Mouse (Mus musculus) hindbrain, embryonic 14.5 days (tissue): ENCODE results near the gene Ier5l. TPM values are rescaled to one million over a fixed set of nuclear protein-coding genes. Genes with fewer than 3 reads are reported as not detected.

Experiments used
- ATAC-seq: fragments of 200-750 bp; cut with Nextera tagmentation; 2 replicates; pipeline ENCODE4 v1.8.0; 2017; ENCODE audit warnings: moderate number of reproducible peaks, mild to moderate bottlenecking, moderate TSS enrichment, moderate library complexity; ENCODE audit not compliant: low FRiP score
- DNase-seq: peaks from one replicate; pipeline ENCODE4 v3.0.0-alpha.2; 2015; ENCODE audit warnings: low spot score
- H3K27ac ChIP-seq: fragments of 300-500 bp; sonication (generic); 2 replicates; pipeline ENCODE4 v1.5.1; 2014; ENCODE audit warnings: mild to moderate bottlenecking, moderate library complexity
- H3K27me3 ChIP-seq: fragments of 300-500 bp; sonication (generic); 2 replicates; pipeline ENCODE4 v1.6.1; 2014; ENCODE audit warnings: mild to moderate bottlenecking, low read length, mixed read lengths; ENCODE audit not compliant: control insufficient read depth, insufficient read depth
- H3K36me3 ChIP-seq: fragments of 300-500 bp; sonication (generic); replicated peaks from 2 replicates; pipeline ENCODE4 v1.6.1; 2014; ENCODE audit not compliant: control insufficient read depth, insufficient read depth
- H3K4me1 ChIP-seq: fragments of 300-500 bp; sonication (generic); replicated peaks from 2 replicates; pipeline ENCODE4 v1.6.1; 2014; ENCODE audit warnings: antibody characterized with exemption, low read length, mixed read lengths; ENCODE audit not compliant: control insufficient read depth, insufficient read depth
- H3K4me2 ChIP-seq: fragments of 300-500 bp; sonication (generic); replicated peaks from 2 replicates; pipeline ENCODE4 v1.6.1; 2014; ENCODE audit warnings: mild to moderate bottlenecking, moderate library complexity
- H3K4me3 ChIP-seq: fragments of 300-500 bp; sonication (generic); replicated peaks from 2 replicates; pipeline ENCODE4 v1.5.1; 2014; ENCODE audit warnings: mild to moderate bottlenecking, low read length
- H3K9ac ChIP-seq: fragments of 300-500 bp; sonication (generic); 2 replicates; pipeline ENCODE4 v1.6.1; 2014
- H3K9me3 ChIP-seq: fragments of 300-500 bp; sonication (generic); 2 replicates; pipeline ENCODE4 v1.6.1; 2016; ENCODE audit warnings: low read length; ENCODE audit not compliant: control insufficient read depth
- WGBS: fragments of 180-500 bp; shearing (Covaris S2); extraction: QIAGEN DNeasy Blood & Tissue Kit; methylation state at CpG from one replicate; pipeline ENCODE4 v1.1.7; 2014; 5-methylcytosine and 5-hydroxymethylcytosine counted together
- polyA plus RNA-seq: library from polyadenylated mRNA; unstranded; fragments of >200 nt; fragmentation: Nextera tagmentation; extraction: Ambion mirVana; gene quantifications from 2 replicates; pipeline ENCODE4 v1.2.1, GENCODE M21; 2014

Ier5l gene
- polyA plus RNA-seq, 1 experiment from 2014 or later = 2.7 TPM

DNA sequence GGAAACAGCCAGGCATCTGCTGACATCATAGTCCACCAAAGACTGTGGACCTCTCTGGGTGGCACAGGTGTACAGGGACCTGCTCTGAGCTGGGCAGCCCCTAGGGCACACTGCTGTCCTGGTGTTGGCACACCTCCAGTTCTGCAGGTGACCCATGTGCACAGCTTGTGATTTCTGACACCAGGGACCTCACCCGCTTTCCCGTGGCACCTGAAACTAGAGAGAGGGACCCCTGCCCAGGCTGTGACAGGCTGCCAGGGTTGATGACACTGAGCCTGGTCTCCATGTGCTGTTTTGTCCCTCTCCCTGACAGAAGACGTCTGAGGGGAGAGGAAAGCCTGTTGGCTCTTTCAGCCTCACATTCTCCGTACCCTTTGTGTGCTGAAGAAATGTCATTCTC lies 36.2 kb downstream of the Ier5l start:
- Histone ChIP-seq H3K9ac (no peak overlapping the region), H3K27me3 (no peaks in the 10 kb centered on the region), H3K4me3 (no peak overlapping the region), H3K36me3 (peaks cover 57% of the 10 kb centered on the region), H3K9me3 (no peaks in the 10 kb centered on the region), H3K4me1 (peaks cover 29% of the 10 kb centered on the region), H3K4me2 (no peak overlapping the region), H3K27ac (no peak overlapping the region)
- ATAC-seq (no peak), DNase-seq (no peak)
- 86% methylated on average over 4 of the region's 4 CpGs for WGBS

DNA sequence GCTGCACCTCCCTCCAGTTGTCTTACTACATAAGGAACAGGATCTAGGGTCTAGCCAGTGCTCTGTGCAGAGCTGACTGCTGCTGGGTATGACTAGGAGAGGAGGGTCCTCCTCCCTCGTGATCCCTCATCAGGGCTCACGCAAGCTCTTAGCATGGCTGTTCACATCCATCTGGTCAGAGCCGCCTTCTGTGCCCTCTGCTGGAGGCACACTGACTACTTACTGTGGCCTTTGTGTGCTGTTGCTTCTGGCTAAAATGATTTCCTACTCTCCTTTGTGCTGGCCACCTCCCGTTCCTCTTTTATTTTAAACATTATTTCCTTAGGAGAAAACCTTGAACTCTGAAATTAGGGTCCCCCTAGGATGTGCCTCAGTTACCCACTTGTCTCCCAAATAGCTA lies 37.2 kb downstream of the Ier5l start:
- Histone ChIP-seq H3K4me1 (peaks cover 20% of the 10 kb centered on the region), H3K27me3 (no peaks in the 10 kb centered on the region), H3K4me3 (no peak overlapping the region), H3K9ac (no peak overlapping the region), H3K4me2 (no peak overlapping the region), H3K27ac (no peak overlapping the region), H3K9me3 (no peaks in the 10 kb centered on the region), H3K36me3 (peaks cover 67% of the 10 kb centered on the region)
- WGBS = 74% methylated on average over 4 of the region's 4 CpGs
- ATAC-seq (no peak), DNase-seq (no peak)

- Histone ChIP-seq H3K36me3 (peaks cover 73% of the 10 kb centered on the region), H3K27me3 (no peaks in the 10 kb centered on the region), H3K9me3 (no peaks in the 10 kb centered on the region), H3K4me3 (no peak overlapping the region), H3K9ac (no peak overlapping the region), H3K4me1 (peaks cover 13% of the 10 kb centered on the region), H3K27ac (no peak overlapping the region), H3K4me2 (no peak overlapping the region)
- ATAC-seq = no peak
- DNase-seq = no peak
- 81% methylated on average over 5 of the region's 5 CpGs for WGBS
These were observed 37.9 kb downstream of the Ier5l start for GRCm38 (mm10) chr2:30436156-30436545.

GRCm38 (mm10) chr2:30435326-30436155 lies 38.5 kb downstream of the Ier5l start:
- peaks cover 79% of the 10 kb centered on the region for H3K36me3 ChIP-seq
- 57% methylated on average over 5 of the region's 5 CpGs for WGBS

GRCm38 (mm10) chr2:30429156-30429555 lies 44.9 kb downstream of the Ier5l start:
- Histone ChIP-seq H3K27me3 (no peaks in the 10 kb centered on the region), H3K9me3 (no peaks in the 10 kb centered on the region), H3K36me3 (peaks cover 80% of the 10 kb centered on the region), H3K27ac (no peak overlapping the region), H3K4me1 (no peaks in the 10 kb centered on the region), H3K4me2 (no peak overlapping the region), H3K9ac (no peak overlapping the region), H3K4me3 (no peak overlapping the region)
- no peak for DNase-seq
- ATAC-seq = no peak

More at GRCm38 (mm10) chr2:30435326-30436155, 38.5 kb downstream of the Ier5l start:
- ATAC-seq (peak; percentile 73), DNase-seq (peak; percentile 88)
- H3K9ac ChIP-seq = no peak overlapping the region
- H3K9me3 ChIP-seq = no peaks in the 10 kb centered on the region
- peaks cover 7% of the 10 kb centered on the region for H3K4me1 ChIP-seq
- no peak overlapping the region for H3K4me3 ChIP-seq
- no peaks in the 10 kb centered on the region for H3K27me3 ChIP-seq
- no peak overlapping the region for H3K4me2 ChIP-seq
- no peak overlapping the region for H3K27ac ChIP-seq

Other genes with a start within 250 kb of the Ier5l start
- 57.9 and 58.6 TPM in 2 replicates for gene Lrrc8a, start 236.5 kb downstream of the Ier5l start, polyA plus RNA-seq
- 0.07 and 0.17 TPM in 2 replicates for gene Gm28035, start 233.7 kb downstream of the Ier5l start, polyA plus RNA-seq
- gene Phyhd1, start 208.0 kb downstream of the Ier5l start, polyA plus RNA-seq = 5.9 and 6.9 TPM in 2 replicates
- gene Gm28038, start 193.2 kb downstream of the Ier5l start, polyA plus RNA-seq = not detected in 2 replicates
- 37.1 and 39.2 TPM in 2 replicates for gene Dolk, start 187.9 kb downstream of the Ier5l start, polyA plus RNA-seq
- gene Nup188, start 187.8 kb downstream of the Ier5l start, polyA plus RNA-seq = 19.5 and 24.8 TPM in 2 replicates
- 140 and 143 TPM in 2 replicates for gene Sh3glb2, start 114.9 kb downstream of the Ier5l start, polyA plus RNA-seq
- 27.3 and 32.3 TPM in 2 replicates for gene Miga2, start 110.0 kb downstream of the Ier5l start, polyA plus RNA-seq
- 51.6 and 54.2 TPM in 2 replicates for gene Dolpp1, start 82.0 kb downstream of the Ier5l start, polyA plus RNA-seq
- gene Crat, start 58.4 kb downstream of the Ier5l start, polyA plus RNA-seq = 30.3 and 32.0 TPM in 2 replicates
- 71.7 and 79.8 TPM in 2 replicates for gene Ptpa, start 58.2 kb downstream of the Ier5l start, polyA plus RNA-seq
- 1.6 TPM in 1 of 2 replicates, not detected in the other for gene Cstad, start 120.8 kb upstream of the Ier5l start, polyA plus RNA-seq